ENCODE assay signal across 8 mouse cellular contexts in genomic region chr16:56478575-56479191, GRCm38 (mm10). TPM values are rescaled to one million over a fixed set of nuclear protein-coding genes. Genes with fewer than 3 reads are reported as not detected.
DNase-seq lines count a peak whose midpoint lies in the region; ATAC-seq and TF ChIP-seq lines count a peak whose summit lies in the region.

No protein-coding gene starts in this region.

- H3K4me3 ChIP-seq in intestine, embryonic 15.5 days (replicated peaks) = peak overlapping the region; percentile 30
- H3K4me3 ChIP-seq in myocyte = peak overlapping the region; percentile 2

- H3K9me3 ChIP-seq in intestine, embryonic 15.5 days = no peaks in the 10 kb centered on the region

- H3ac ChIP-seq in myocyte (ENCODE audit: control insufficient read depth, insufficient read length) = no peak overlapping the region

- H3K27ac ChIP-seq in intestine, embryonic 15.5 days = peak overlapping the region; percentile 19; the same call in 1 of the 2 replicates

- H3K36me3 ChIP-seq in intestine, embryonic 15.5 days = no peaks in the 10 kb centered on the region
- H3K36me3 ChIP-seq in myocyte (ENCODE audit: control insufficient read depth, insufficient read depth) = no peaks in the 10 kb centered on the region

- no peaks in the 10 kb centered on the region for H3K79me2 ChIP-seq in myocyte (ENCODE audit: control insufficient read depth, insufficient read depth)

- ATAC-seq in intestine, embryonic 15.5 days = peak; percentile 66

- 18% methylated on average over 12 of the region's 12 CpGs for whole genome bisulfite sequencing in intestine, embryonic 15.5 days

- H3K4me2 ChIP-seq in intestine, embryonic 15.5 days (replicated peaks) = peak overlapping the region; percentile 52
- peak overlapping the region; percentile 75 for H3K4me2 ChIP-seq in myocyte (ENCODE audit: low read depth)

- H3K27me3 ChIP-seq in intestine, embryonic 15.5 days (replicated peaks) = no peaks in the 10 kb centered on the region
- H3K27me3 ChIP-seq in myocyte (ENCODE audit: control insufficient read depth, insufficient read depth, insufficient read length) = no peaks in the 10 kb centered on the region

- no peak overlapping the region for H3K9ac ChIP-seq in intestine, embryonic 15.5 days

- DNase-seq in kidney, adult 9 months = peak; percentile 10
- no peak for DNase-seq in kidney, adult 18-20 months
- DNase-seq in embryo, embryonic 11 days = peak; percentile 66
- no peak for DNase-seq in T-cell, adult 2 months (ENCODE audit: low spot score)
- no peak for DNase-seq in layer of hippocampus, postnatal 36 days
- no peak for DNase-seq in layer of hippocampus, postnatal 25 days (ENCODE audit: extremely low spot score in 1 of 2, low spot score in 1 of 2)

- no peak for TF ChIP-seq POLR2A in myocyte (IDR thresholded peaks at IDR 0.05; ENCODE audit: insufficient read length, low read depth)

- H3K4me1 ChIP-seq in intestine, embryonic 15.5 days (replicated peaks) = no peaks in the 10 kb centered on the region

TF ChIP-seq in myocyte, 11 proteins besides CTCF, POLR2A, EP300 and RAD21:
- no peak for TF ChIP-seq POLR2AphosphoS2 (IDR thresholded peaks at IDR 0.05; ENCODE audit: insufficient read length, low read depth)

RNA-seq across cellular contexts. Expression of gene Abi3bp, which starts 1.0 kb away (rescaled TPM):
- polyA plus RNA-seq in intestine, embryonic 15.5 days (2015; fragmentation: Nextera tagmentation; extraction: Ambion mirVana) = 10.6 and 11.0 TPM in 2 replicates
- 0.01 TPM for polyA plus RNA-seq in myocyte (2012; fragmentation: generic; extraction: Trizol)
- total RNA-seq in layer of hippocampus, postnatal 36 days (2021) = 1 to 10 TPM in 1 of 2 experiments, under 1 TPM in 1; 0.92 to 1.3 TPM
- total RNA-seq in layer of hippocampus, postnatal 25 days (2021) = 1 to 10 TPM; 1.1 TPM

Comparison
In these comparisons a context has a peak if more than half of its experiments do, and no peak if none do; other contexts are left out.
1. DNase-seq: peak in kidney, adult 9 months (single experiment) and embryo, embryonic 11 days (single experiment); none in kidney, adult 18-20 months (single experiment), T-cell, adult 2 months (single experiment), layer of hippocampus, postnatal 36 days (0 of 2) and layer of hippocampus, postnatal 25 days (0 of 2).